Mouse (Mus musculus) CH12.LX (cell line): Measurements from ENCODE around the gene Rab17. TPM values are rescaled to one million over a fixed set of nuclear protein-coding genes. Genes with fewer than 3 reads are reported as not detected.
A peak's percentile ranks its signal among the peaks of the same experiment; 100 is the strongest.

Experiments used
- DNase-seq: peaks from one replicate; pipeline ENCODE4 v3.0.0-alpha.2; 2013; ENCODE audit errors: extremely low read depth
- H3K27ac ChIP-seq: 2 replicates; pipeline ENCODE4 v1.5.1; 2012; ENCODE audit warnings: low read depth, mild to moderate bottlenecking, control low read depth, moderate library complexity; ENCODE audit not compliant: insufficient read depth
- H3K27me3 ChIP-seq: replicated peaks from 2 replicates; pipeline ENCODE3; 2012; ENCODE audit warnings: inconsistent platforms
- H3K36me3 ChIP-seq, 2 experiments: replicated peaks in 1 of 2; 2 replicates each; pipeline versions ENCODE3 to v1.6.1; 2012; ENCODE audit warnings: inconsistent platforms in 1 of 2, low read length in 1 of 2, mild to moderate bottlenecking in 1 of 2, mixed read lengths in 1 of 2, moderate library complexity in 1 of 2; ENCODE audit not compliant: control insufficient read depth in 1 of 2, insufficient read depth in 1 of 2
- H3K4me1 ChIP-seq, 2 experiments: 2 replicates each; pipeline ENCODE4 v1.6.1; 2012; ENCODE audit warnings: inconsistent platforms in 1 of 2, moderate library complexity in 1 of 2; ENCODE audit not compliant: insufficient read depth in 2 of 2, control insufficient read depth in 1 of 2
- H3K4me2 ChIP-seq: 2 replicates; pipeline ENCODE4 v1.6.1; 2012; ENCODE audit warnings: low read depth, mild to moderate bottlenecking, control low read depth; ENCODE audit not compliant: poor library complexity, insufficient read depth, severe bottlenecking
- H3K4me3 ChIP-seq, 3 experiments: fragments of 150-350 bp in 1 of 3; sonication (generic) in 1 of 3; replicated peaks in 1 of 3; 2 replicates each; pipeline versions ENCODE3 to v1.5.1; 2011 to 2012; ENCODE audit warnings: low read depth in 2 of 3, low read length in 2 of 3, mild to moderate bottlenecking in 2 of 3, moderate library complexity in 2 of 3, control low read depth in 1 of 3, improper control_type of control experiment in 1 of 3, inconsistent platforms in 1 of 3, mixed read lengths in 1 of 3; ENCODE audit not compliant: poor library complexity in 1 of 3
- H3K79me2 ChIP-seq: replicated peaks from 2 replicates; pipeline ENCODE4 v1.6.1; 2012; ENCODE audit warnings: mild to moderate bottlenecking, moderate library complexity; ENCODE audit not compliant: control insufficient read depth, poor library complexity, insufficient read depth, severe bottlenecking; ENCODE audit errors: extremely low read depth
- H3K9ac ChIP-seq: 2 replicates; pipeline ENCODE4 v1.6.1; 2012; ENCODE audit warnings: low read depth, mild to moderate bottlenecking, control low read depth, moderate library complexity; ENCODE audit not compliant: insufficient read depth
- H3K9me3 ChIP-seq: replicated peaks from 2 replicates; pipeline ENCODE3; 2012; ENCODE audit warnings: low read length, inconsistent platforms, mixed read lengths
- BHLHE40 ChIP-seq: IDR thresholded peaks from 2 replicates; pipeline ENCODE4 v1.6.1; 2011; ENCODE audit warnings: mild to moderate bottlenecking, low read depth, low read length, improper control_type of control experiment
- CHD1 ChIP-seq: IDR thresholded peaks from 2 replicates; pipeline ENCODE4 v1.6.1; 2012; ENCODE audit warnings: low read depth, low read length, improper control_type of control experiment, inconsistent platforms
- CHD2 ChIP-seq: IDR thresholded peaks from 2 replicates; pipeline ENCODE4 v1.6.1; 2011; ENCODE audit warnings: low read length, improper control_type of control experiment
- E2F4 ChIP-seq: IDR thresholded peaks from 2 replicates; pipeline ENCODE4 v1.6.1; 2011; ENCODE audit warnings: low read depth, low read length, improper control_type of control experiment; ENCODE audit not compliant: insufficient replicate concordance
- ELF1 ChIP-seq: IDR thresholded peaks from 2 replicates; pipeline ENCODE4 v1.6.1; 2014; ENCODE audit warnings: low read depth, mild to moderate bottlenecking, inconsistent platforms, low read length, improper control_type of control experiment
- GABPA ChIP-seq: IDR thresholded peaks from 2 replicates; pipeline ENCODE4 v1.6.1; 2012; ENCODE audit warnings: low read depth, low read length, improper control_type of control experiment, inconsistent platforms; ENCODE audit not compliant: insufficient replicate concordance
- HCFC1 ChIP-seq: IDR thresholded peaks from 2 replicates; pipeline ENCODE4 v1.6.1; 2012; ENCODE audit warnings: low read depth, mild to moderate bottlenecking, inconsistent platforms, low read length, improper control_type of control experiment
- IRF4 ChIP-seq: IDR thresholded peaks from 2 replicates; pipeline ENCODE4 v1.6.1; 2014; ENCODE audit warnings: low read depth, mild to moderate bottlenecking, inconsistent platforms, low read length, improper control_type of control experiment
- JUN ChIP-seq: IDR thresholded peaks from 2 replicates; pipeline ENCODE4 v1.6.1; 2011; ENCODE audit warnings: low read depth, mild to moderate bottlenecking, low read length, improper control_type of control experiment, moderate library complexity; ENCODE audit not compliant: insufficient read depth
- JUND ChIP-seq: conservative IDR thresholded peaks from 2 replicates; pipeline ENCODE4 v1.6.1; 2011; ENCODE audit warnings: low read depth, low read length, improper control_type of control experiment
- MAFK ChIP-seq: IDR thresholded peaks from 2 replicates; pipeline ENCODE4 v1.6.1; 2011; ENCODE audit warnings: low read length, improper control_type of control experiment; ENCODE audit not compliant: insufficient replicate concordance
- MAZ ChIP-seq: IDR thresholded peaks from 2 replicates; pipeline ENCODE4 v1.6.1; 2012; ENCODE audit warnings: low read depth, mild to moderate bottlenecking, inconsistent platforms, low read length, improper control_type of control experiment, moderate library complexity
- MEF2A ChIP-seq: IDR thresholded peaks from 2 replicates; pipeline ENCODE4 v1.6.1; 2014; ENCODE audit warnings: low read depth, mild to moderate bottlenecking, inconsistent platforms, low read length, improper control_type of control experiment, borderline replicate concordance
- MXI1 ChIP-seq: IDR thresholded peaks from 2 replicates; pipeline ENCODE4 v1.6.1; 2011; ENCODE audit warnings: mild to moderate bottlenecking, low read depth, low read length, improper control_type of control experiment
- PAX5 ChIP-seq: IDR thresholded peaks from 2 replicates; pipeline ENCODE4 v1.6.1; 2012; ENCODE audit warnings: low read length, inconsistent platforms, mixed read lengths
- POLR2A ChIP-seq: IDR thresholded peaks from 2 replicates; pipeline ENCODE4 v1.6.1; 2011; ENCODE audit warnings: low read depth, mild to moderate bottlenecking, improper control_type of control experiment, low read length
- RCOR1 ChIP-seq: conservative IDR thresholded peaks from 2 replicates; pipeline ENCODE4 v1.6.1; 2012; ENCODE audit warnings: low read depth, mild to moderate bottlenecking, inconsistent platforms, low read length, improper control_type of control experiment
- SMC3 ChIP-seq: IDR thresholded peaks from 2 replicates; pipeline ENCODE4 v1.6.1; 2011; ENCODE audit warnings: low read depth, low read length, improper control_type of control experiment
- TBP ChIP-seq: conservative IDR thresholded peaks from 2 replicates; pipeline ENCODE4 v1.6.1; 2011; ENCODE audit warnings: low read depth, low read length, improper control_type of control experiment
- USF1 ChIP-seq: IDR thresholded peaks from 2 replicates; pipeline ENCODE4 v1.6.1; 2014; ENCODE audit warnings: low read depth, mild to moderate bottlenecking, inconsistent platforms, low read length, improper control_type of control experiment
- ZC3H11A ChIP-seq: IDR thresholded peaks from 2 replicates; pipeline ENCODE4 v1.6.1; 2012; ENCODE audit warnings: low read depth, mild to moderate bottlenecking, inconsistent platforms, low read length, improper control_type of control experiment
- ZNF384 ChIP-seq: IDR thresholded peaks from 2 replicates; pipeline ENCODE4 v1.6.1; 2012; ENCODE audit warnings: low read depth, low read length, improper control_type of control experiment, inconsistent platforms
- dilution Hi-C: fragments of 300-500 bp; cut with MboI; formaldehyde crosslinking; loops from 2 replicates; pipeline ENCODE4 v1.14.3; 2020; ENCODE audit warnings: low sequenced_read_pairs; ENCODE audit not compliant: extremely low pct_unique_long_range_greater_than_20kb, extremely low pct_ligation_motif_present
- in situ Hi-C: fragments of 300-500 bp; cut with MboI; formaldehyde crosslinking; loops from 3 replicates; pipeline ENCODE4 v1.14.3; 2019; ENCODE audit warnings: low sequenced_read_pairs, low pct_ligation_motif_present, low pct_unique_long_range_greater_than_20kb, mixed read lengths
- polyA plus RNA-seq: library from polyadenylated mRNA; unstranded; fragments of >175 nt; gene quantifications from 2 replicates; pipeline ENCODE4 v1.2.1, GENCODE M21; 2012; ENCODE audit warnings: low read depth; ENCODE audit not compliant: insufficient read length
- total RNA-seq, 2 experiments: library from RNA; depleted of rRNA; stranded (reverse); fragments of 300-350 nt in 1 of 2; fragments of >200 nt in 1 of 2; gene quantifications; 2 replicates each; pipeline ENCODE4 v1.2.3; 2012 to 2014

Rab17 gene
- total and polyA plus RNA-seq, 3 experiments = 0.15 to 0.64 (median 0.59) TPM

GRCm38 (mm10) chr1:90998268-90998890, 28.9 kb upstream of the Rab17 start, which contains the start of gene Lrrfip1:
Gene Lrrfip1, plus strand, starts transcription at chr1:90998737.
- dilution Hi-C loops = no loop called here
- H3K9ac ChIP-seq = no peak within 1 kb of the TSS

GRCm38 (mm10) chr1:90997641-90998040, 28.2 kb upstream of the Rab17 start:
- H3K79me2 ChIP-seq = no peaks in the 10 kb centered on the region
- in situ Hi-C loops (no loop called here), dilution Hi-C loops (no loop called here)
- TF ChIP-seq TBP (no peak), ZNF384 (no peak), MXI1 (no peak), JUN (no peak), CHD1 (no peak), GABPA (no peak), ZC3H11A (no peak), USF1 (no peak)
- H3K9ac ChIP-seq = no peak overlapping the region
- no peak overlapping the region for H3K4me2 ChIP-seq
- no peaks in the 10 kb centered on the region for H3K4me1 ChIP-seq
- DNase-seq = no peak
- H3K27ac ChIP-seq = no peak overlapping the region
- H3K36me3 ChIP-seq = no peaks in the 10 kb centered on the region
- H3K4me3 ChIP-seq = no peak overlapping the region
- peaks cover 15% of the 10 kb centered on the region for H3K9me3 ChIP-seq
- H3K27me3 ChIP-seq = peaks cover 46% of the 10 kb centered on the region

More at GRCm38 (mm10) chr1:90998268-90998890, 28.9 kb upstream of the Rab17 start, which contains the start of gene Lrrfip1:
- TF ChIP-seq SMC3 = no peak
- TF ChIP-seq JUND = no peak
- no peak for TF ChIP-seq MEF2A
- TF ChIP-seq RCOR1 = no peak
- TF ChIP-seq HCFC1 = no peak
- TF ChIP-seq E2F4 = no peak
- no peak for TF ChIP-seq USF1
- TF ChIP-seq ELF1 = no peak
- no peak for TF ChIP-seq CHD2
- no peak for TF ChIP-seq MAFK
- no peak for TF ChIP-seq MXI1
- no peak for TF ChIP-seq CHD1
- TF ChIP-seq BHLHE40 = no peak
- TF ChIP-seq POLR2A = no peak
- no peak for TF ChIP-seq IRF4
- no peak for TF ChIP-seq ZC3H11A
- TF ChIP-seq PAX5 = no peak
- no peak for TF ChIP-seq MAZ
- Histone ChIP-seq H3K27me3 (peaks cover 52% of the 10 kb centered on the region), H3K4me2 (no peak within 1 kb of the TSS), H3K4me3 (peak within 1 kb of the TSS in 1 of 3 experiments; percentile 40), H3K27ac (no peak within 1 kb of the TSS), H3K36me3 (no peaks in the 10 kb centered on the region), H3K4me1 (no peaks in the 10 kb centered on the region), H3K79me2 (no peaks in the 10 kb centered on the region), H3K9me3 (peaks cover 15% of the 10 kb centered on the region)
- DNase-seq = no peak
- in situ Hi-C loops = no loop called here
